Mouse (Mus musculus): ENCODE data around the gene Map4k3.

DNA sequence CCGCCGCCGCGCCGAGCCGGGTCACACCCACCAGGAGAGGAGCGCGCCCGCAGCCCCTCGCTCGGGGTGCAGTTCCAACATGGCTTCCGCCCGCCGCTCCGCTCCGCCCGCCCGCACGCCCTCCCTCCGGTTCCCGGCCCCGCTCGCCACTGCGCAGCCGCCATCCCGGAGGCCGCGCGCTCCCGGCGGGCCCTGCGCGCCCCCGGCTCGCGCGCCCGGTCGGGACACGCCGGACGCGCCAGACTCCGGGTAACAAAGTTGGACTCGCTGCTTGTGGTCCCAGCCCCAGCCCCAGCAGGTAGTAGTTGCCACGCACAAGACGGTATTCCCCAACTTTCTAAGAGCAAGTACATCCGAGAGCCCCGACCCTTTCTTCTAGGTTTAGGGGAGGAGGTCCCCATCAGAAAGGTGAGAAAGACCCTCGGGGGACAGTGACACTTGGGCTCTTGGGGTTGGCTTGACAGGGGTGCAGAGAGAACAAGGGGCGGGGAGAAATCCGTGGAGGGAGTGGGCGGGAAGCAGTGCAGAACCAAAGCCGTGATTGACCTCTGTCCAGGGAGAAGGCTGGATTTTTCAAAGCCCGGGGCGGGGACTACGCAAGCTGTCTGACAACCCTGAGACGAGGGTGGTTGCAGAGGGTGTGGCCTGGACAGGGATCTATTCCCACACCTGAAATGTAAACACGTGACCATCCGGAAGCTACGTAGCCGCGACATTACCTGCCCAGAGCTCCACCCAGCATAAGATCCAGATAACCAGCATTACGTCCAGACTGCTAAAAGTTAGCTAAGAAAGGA is at the start of gene Map4k3:
- TF ChIP-seq EP300 (IDR thresholded peaks at IDR 0.05; ENCODE audit: low read depth) = no peak
- TF ChIP-seq CTCF (IDR thresholded peaks at IDR 0.05; ENCODE audit: low read depth) = no peak

Data from liver, postnatal 0 days (tissue).